Mouse (Mus musculus): ENCODE results near the gene Car6. TPM values are rescaled to one million over a fixed set of nuclear protein-coding genes. Genes with fewer than 3 reads are reported as not detected.

Gene Car6
- polyA plus RNA-seq, 1 experiment from 2014 or later = not detected

DNA sequence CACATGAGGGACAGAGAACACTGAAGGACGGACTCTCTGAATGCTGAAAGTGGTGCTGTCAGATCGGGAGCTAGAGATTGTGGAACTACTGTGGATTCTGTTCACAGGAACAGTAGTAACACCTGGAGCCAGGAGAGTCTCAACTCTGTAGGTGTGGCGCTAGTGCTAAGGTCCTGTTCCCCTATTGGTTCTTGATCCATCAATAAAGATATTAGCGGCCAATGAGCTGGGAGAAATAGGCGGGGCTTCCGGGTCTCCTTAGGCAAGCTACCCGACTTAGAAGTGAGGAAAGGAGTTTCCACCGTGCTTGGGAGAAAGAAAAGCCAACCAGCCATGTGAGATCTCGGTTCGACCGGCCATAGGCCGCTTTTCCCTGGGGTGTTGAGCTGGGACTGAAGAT lies 56.9 kb downstream of the Car6 start:
- no peaks in the 10 kb centered on the region for H3K36me3 ChIP-seq (replicated peaks)
- 18% methylated on average over 12 of the region's 12 CpGs for WGBS
- H3K27ac ChIP-seq = no peak overlapping the region
- H3K4me1 ChIP-seq = no peaks in the 10 kb centered on the region
- no peaks in the 10 kb centered on the region for H3K9me3 ChIP-seq
- H3K27me3 ChIP-seq (replicated peaks) = no peaks in the 10 kb centered on the region
- no peak for ATAC-seq (replicated peaks)
- H3K4me3 ChIP-seq = no peak overlapping the region
- H3K4me2 ChIP-seq = no peak overlapping the region
- no peak overlapping the region for H3K9ac ChIP-seq

DNA sequence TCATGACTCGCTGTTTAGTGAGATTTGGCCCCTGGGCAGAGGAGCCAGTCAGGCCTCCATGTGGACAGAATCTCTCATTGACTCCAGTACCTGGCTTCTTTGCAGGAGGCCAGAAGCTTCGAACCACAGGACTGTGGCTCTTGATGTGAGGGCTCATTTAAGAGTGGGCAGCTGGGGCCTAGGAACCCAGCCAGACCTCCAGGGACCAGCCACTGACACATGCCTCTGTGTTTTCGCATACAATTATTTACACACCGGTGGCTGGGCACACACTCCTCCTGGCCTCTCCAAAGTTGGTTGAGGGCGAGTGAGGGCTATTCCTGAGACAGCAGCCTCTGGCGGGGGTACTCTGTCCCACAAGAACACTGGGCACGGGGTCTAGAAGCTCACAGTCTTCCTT lies 60.8 kb downstream of the Car6 start:
- no peak overlapping the region for H3K4me2 ChIP-seq
- 72% methylated on average over 7 of the region's 7 CpGs for WGBS
- no peak overlapping the region for H3K27ac ChIP-seq
- no peaks in the 10 kb centered on the region for H3K27me3 ChIP-seq (replicated peaks)
- peaks cover 12% of the 10 kb centered on the region for H3K4me1 ChIP-seq
- no peaks in the 10 kb centered on the region for H3K9me3 ChIP-seq
- H3K4me3 ChIP-seq = no peak overlapping the region
- no peaks in the 10 kb centered on the region for H3K36me3 ChIP-seq (replicated peaks)
- no peak overlapping the region for H3K9ac ChIP-seq
- no peak for ATAC-seq (replicated peaks)

DNA sequence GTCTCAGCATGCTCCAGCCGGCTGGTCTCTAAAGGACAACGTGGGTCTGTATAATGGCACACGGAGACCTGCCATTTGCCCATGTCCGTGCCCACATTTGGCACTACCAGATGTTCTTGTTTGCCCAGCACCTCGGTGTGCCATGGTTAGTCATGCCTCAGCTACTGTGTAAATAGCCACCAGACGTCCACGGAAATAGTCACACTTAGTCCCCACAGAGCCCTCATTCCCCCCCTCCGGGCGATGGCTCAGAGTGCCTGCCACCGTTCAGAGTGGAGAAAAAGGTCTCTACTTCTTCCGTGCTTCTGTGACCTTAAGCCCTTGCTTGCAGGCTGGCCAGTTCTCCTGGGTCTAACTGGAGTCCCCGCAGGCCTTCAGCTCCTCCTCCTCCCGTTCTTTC lies 62.0 kb downstream of the Car6 start:
- no peak overlapping the region for H3K9ac ChIP-seq

DNA sequence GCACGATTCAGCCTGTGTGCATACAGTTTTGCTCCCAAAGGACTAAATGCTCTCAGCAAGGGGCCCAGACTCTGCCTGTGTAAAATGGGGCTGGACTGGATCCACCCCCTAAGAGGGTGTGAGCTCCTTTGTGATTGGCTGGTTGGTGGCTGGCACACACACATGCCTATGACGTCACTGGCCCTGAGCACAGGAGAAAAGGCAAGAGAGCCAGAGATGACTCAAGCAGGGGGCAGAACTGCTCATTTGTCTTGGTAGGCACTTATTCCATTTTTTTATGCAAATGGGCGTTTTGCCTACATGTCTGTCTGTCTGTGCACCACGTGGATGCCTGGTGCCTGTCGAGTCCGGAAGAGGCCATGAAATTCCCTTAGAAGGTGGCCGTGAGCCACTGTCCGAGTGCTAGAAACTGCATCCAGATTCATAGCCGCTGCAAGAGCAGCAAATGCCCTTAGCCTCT lies 63.0 kb downstream of the Car6 start:
- WGBS = 24% methylated on average over 9 of the region's 9 CpGs
- peak; percentile 85 for ATAC-seq (replicated peaks)
- no peaks in the 10 kb centered on the region for H3K27me3 ChIP-seq (replicated peaks)
- peak overlapping the region; percentile 31 for H3K4me3 ChIP-seq
- peaks cover 16% of the 10 kb centered on the region for H3K4me1 ChIP-seq
- peak overlapping the region; percentile 48 for H3K4me2 ChIP-seq
- peak overlapping the region; percentile 25; the same call in 1 of the 2 replicates for H3K9ac ChIP-seq
- H3K9me3 ChIP-seq = no peaks in the 10 kb centered on the region
- no peaks in the 10 kb centered on the region for H3K36me3 ChIP-seq (replicated peaks)
- H3K27ac ChIP-seq = 0 out of 2 replicates have a peak overlapping the region, but pooled peaks have one; percentile 23

More for the DNA sequence above, 62.0 kb downstream of the Car6 start:
- H3K36me3 ChIP-seq (replicated peaks) = no peaks in the 10 kb centered on the region
- WGBS = 71% methylated on average over 13 of the region's 13 CpGs
- no peak overlapping the region for H3K27ac ChIP-seq
- no peak for ATAC-seq (replicated peaks)
- H3K4me1 ChIP-seq = peaks cover 12% of the 10 kb centered on the region
- H3K9me3 ChIP-seq = no peaks in the 10 kb centered on the region
- no peaks in the 10 kb centered on the region for H3K27me3 ChIP-seq (replicated peaks)
- no peak overlapping the region for H3K4me2 ChIP-seq
- H3K4me3 ChIP-seq = no peak overlapping the region

DNA sequence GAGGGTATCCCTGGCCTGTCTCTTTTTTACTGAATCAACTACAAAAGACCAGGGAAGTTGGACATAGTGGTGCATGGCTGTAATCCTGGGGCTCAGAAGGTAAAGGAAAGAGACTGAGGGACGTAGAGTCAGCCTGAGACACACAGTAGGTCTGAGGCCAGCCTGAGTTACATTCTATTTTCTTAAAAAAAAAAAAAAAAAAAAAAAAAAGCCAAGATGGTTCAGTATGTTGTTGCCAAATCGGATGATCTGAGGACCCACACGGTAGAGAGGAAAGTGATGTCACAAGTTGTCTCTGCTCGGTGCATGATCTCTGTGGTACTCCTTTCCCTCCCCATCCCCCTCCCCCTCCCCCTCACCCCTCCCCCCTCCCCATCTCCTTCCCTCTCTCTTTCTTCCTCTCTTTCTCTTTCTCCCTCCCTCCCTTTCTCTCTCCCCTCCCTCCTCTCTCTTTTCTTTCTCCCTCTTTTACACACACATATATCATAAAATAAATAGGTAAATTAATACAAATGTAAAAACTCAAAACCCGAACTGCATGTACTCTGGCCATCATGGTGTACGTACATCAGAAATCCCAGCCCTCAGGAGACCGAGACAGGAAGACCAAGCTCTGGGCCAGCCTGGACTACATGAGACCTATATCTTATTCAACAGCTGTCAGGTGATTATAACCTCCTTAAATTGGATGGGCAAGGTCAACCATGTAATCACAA lies 63.6 kb downstream of the Car6 start:
- WGBS = 87% methylated on average over 7 of the region's 7 CpGs
- Histone ChIP-seq H3K9ac (no peak overlapping the region), H3K4me1 (peaks cover 21% of the 10 kb centered on the region), H3K36me3 (replicated peaks) (no peaks in the 10 kb centered on the region), H3K4me3 (0 out of 2 replicates have a peak overlapping the region, but pooled peaks have one; percentile 31), H3K27me3 (replicated peaks) (no peaks in the 10 kb centered on the region), H3K4me2 (peak overlapping the region; percentile 48; the same call in 1 of the 2 replicates), H3K9me3 (no peaks in the 10 kb centered on the region), H3K27ac (0 out of 2 replicates have a peak overlapping the region, but pooled peaks have one; percentile 23)
- ATAC-seq (replicated peaks) = peak; percentile 19; the same call in 1 of the 2 replicates

Other genes starting within 250 kb of the Car6 start
- 4.8 and 5.2 TPM in 2 replicates for gene Spsb1, start 246.3 kb downstream of the Car6 start, polyA plus RNA-seq (2015; fragmentation: Nextera tagmentation; extraction: Ambion mirVana)
- 2.5 and 3.1 TPM in 2 replicates for gene H6pd, start 192.3 kb downstream of the Car6 start, polyA plus RNA-seq (2015; fragmentation: Nextera tagmentation; extraction: Ambion mirVana)
- gene Gpr157, start 114.0 kb downstream of the Car6 start, polyA plus RNA-seq (2015; fragmentation: Nextera tagmentation; extraction: Ambion mirVana) = 0.32 and 0.55 TPM in 2 replicates
- 1.6 and 2.9 TPM in 2 replicates for gene Slc2a5, start 82.0 kb downstream of the Car6 start, polyA plus RNA-seq (2015; fragmentation: Nextera tagmentation; extraction: Ambion mirVana)
- gene Slc2a7, start 52.4 kb downstream of the Car6 start, polyA plus RNA-seq (2015; fragmentation: Nextera tagmentation; extraction: Ambion mirVana) = not detected in 2 replicates
- gene Eno1, start 35.4 kb upstream of the Car6 start, polyA plus RNA-seq (2015; fragmentation: Nextera tagmentation; extraction: Ambion mirVana) = 1,044 and 1,060 TPM in 2 replicates
- gene Rere, start 80.3 kb upstream of the Car6 start, polyA plus RNA-seq (2015; fragmentation: Nextera tagmentation; extraction: Ambion mirVana) = 32.1 and 37.4 TPM in 2 replicates

All from midbrain, embryonic 15.5 days (tissue).